Mouse (Mus musculus) midbrain, embryonic 16.5 days (tissue): Measurements from ENCODE around the gene Gmds. TPM values are rescaled to one million over a fixed set of nuclear protein-coding genes. Genes with fewer than 3 reads are reported as not detected.

Source experiments
- ATAC-seq: fragments of 200-750 bp; cut with Nextera tagmentation; 2 replicates; pipeline ENCODE4 v1.8.0; 2017; ENCODE audit warnings: moderate TSS enrichment
- H3K27ac ChIP-seq: fragments of 300-500 bp; sonication (generic); 2 replicates; pipeline ENCODE4 v1.5.1; 2014; ENCODE audit warnings: mild to moderate bottlenecking, low read length, mixed read lengths
- H3K27me3 ChIP-seq: fragments of 300-500 bp; sonication (generic); 2 replicates; pipeline ENCODE4 v1.6.1; 2014; ENCODE audit warnings: low read depth, low read length, mixed read lengths; ENCODE audit not compliant: control insufficient read depth, insufficient read depth
- H3K36me3 ChIP-seq: fragments of 300-500 bp; sonication (generic); 2 replicates; pipeline ENCODE4 v1.6.1; 2014; ENCODE audit warnings: mild to moderate bottlenecking, low read length, moderate library complexity, mixed read lengths; ENCODE audit not compliant: control insufficient read depth, insufficient read depth
- H3K4me1 ChIP-seq: fragments of 300-500 bp; sonication (generic); 2 replicates; pipeline ENCODE4 v1.6.1; 2014; ENCODE audit warnings: mild to moderate bottlenecking, low read length, mixed read lengths; ENCODE audit not compliant: control insufficient read depth, insufficient read depth
- H3K4me2 ChIP-seq: fragments of 300-500 bp; sonication (generic); 2 replicates; pipeline ENCODE4 v1.6.1; 2014; ENCODE audit warnings: mild to moderate bottlenecking, low read length, mixed read lengths
- H3K4me3 ChIP-seq: fragments of 300-500 bp; sonication (generic); 2 replicates; pipeline ENCODE4 v1.5.1; 2014; ENCODE audit warnings: low read depth, mild to moderate bottlenecking, low read length, moderate library complexity, mixed read lengths
- H3K9ac ChIP-seq: fragments of 300-500 bp; sonication (generic); 2 replicates; pipeline ENCODE4 v1.6.1; 2014; ENCODE audit warnings: low read depth, low read length, mixed read lengths
- H3K9me3 ChIP-seq: fragments of 300-500 bp; sonication (generic); replicated peaks from 2 replicates; pipeline ENCODE4 v1.6.1; 2014; ENCODE audit warnings: mild to moderate bottlenecking, low read length, mixed read lengths; ENCODE audit not compliant: control insufficient read depth, poor library complexity, severe bottlenecking
- WGBS: fragments of 180-500 bp; shearing (Covaris S2); extraction: QIAGEN DNeasy Blood & Tissue Kit; methylation state at CpG from one replicate; pipeline ENCODE4 v1.1.7; 2014; 5-methylcytosine and 5-hydroxymethylcytosine counted together
- polyA plus RNA-seq: library from polyadenylated mRNA; unstranded; fragments of >200 nt; fragmentation: Nextera tagmentation; extraction: Ambion mirVana; gene quantifications from 2 replicates; pipeline ENCODE4 v1.2.1, GENCODE M21; 2015

Gene Gmds
- polyA plus RNA-seq, result 34.8 and 34.9 TPM in 2 replicates

GRCm38 (mm10) chr13:32338513-32339365, at the start of gene Gmds:
TSS of gene Gmds (minus strand) at chr13:32338740.
- H3K36me3 ChIP-seq, result no peaks in the 10 kb centered on the region
- peak within 1 kb of the TSS; percentile 63 for H3K4me3 ChIP-seq
- H3K4me1 ChIP-seq, result peaks cover 12% of the 10 kb centered on the region
- H3K9me3 ChIP-seq, result no peaks in the 10 kb centered on the region
- 4% methylated on average over 38 of the region's 55 CpGs for WGBS
- H3K4me2 ChIP-seq, result peak within 1 kb of the TSS; percentile 83
- peak; percentile 100 for ATAC-seq
- peak within 1 kb of the TSS; percentile 78 for H3K27ac ChIP-seq
- no peaks in the 10 kb centered on the region for H3K27me3 ChIP-seq
- peak within 1 kb of the TSS; percentile 84 for H3K9ac ChIP-seq

GRCm38 (mm10) chr13:32385421-32386092, 47.0 kb upstream of the Gmds start:
- WGBS, result 74% methylated on average over 4 of the region's 4 CpGs
- ATAC-seq, result no peak
- no peak overlapping the region for H3K27ac ChIP-seq
- no peak overlapping the region for H3K4me2 ChIP-seq
- no peak overlapping the region for H3K9ac ChIP-seq
- H3K4me1 ChIP-seq, result no peaks in the 10 kb centered on the region
- H3K27me3 ChIP-seq, result no peaks in the 10 kb centered on the region
- H3K4me3 ChIP-seq, result no peak overlapping the region
- H3K36me3 ChIP-seq, result no peaks in the 10 kb centered on the region
- H3K9me3 ChIP-seq, result no peaks in the 10 kb centered on the region

GRCm38 (mm10) chr13:32382227-32383010, 43.9 kb upstream of the Gmds start:
- Histone ChIP-seq H3K9me3 (no peaks in the 10 kb centered on the region), H3K4me1 (no peaks in the 10 kb centered on the region), H3K9ac (no peak overlapping the region), H3K4me2 (no peak overlapping the region), H3K36me3 (no peaks in the 10 kb centered on the region), H3K4me3 (no peak overlapping the region), H3K27me3 (no peaks in the 10 kb centered on the region), H3K27ac (no peak overlapping the region)
- 87% methylated on average over 6 of the region's 6 CpGs for WGBS
- ATAC-seq, result no peak

GRCm38 (mm10) chr13:32378634-32379033, 40.1 kb upstream of the Gmds start:
- no peak for ATAC-seq
- no peak overlapping the region for H3K4me2 ChIP-seq
- H3K36me3 ChIP-seq, result no peaks in the 10 kb centered on the region
- WGBS, result 91% methylated on average over 1 of the region's 1 CpGs
- no peak overlapping the region for H3K27ac ChIP-seq
- H3K4me1 ChIP-seq, result no peaks in the 10 kb centered on the region
- H3K9me3 ChIP-seq, result no peaks in the 10 kb centered on the region
- H3K4me3 ChIP-seq, result no peak overlapping the region
- H3K27me3 ChIP-seq, result no peaks in the 10 kb centered on the region
- H3K9ac ChIP-seq, result no peak overlapping the region

- no peak overlapping the region for H3K9ac ChIP-seq
- WGBS, result 79% methylated on average over 2 of the region's 2 CpGs
- no peak overlapping the region for H3K4me3 ChIP-seq
- H3K4me1 ChIP-seq, result no peaks in the 10 kb centered on the region
- ATAC-seq, result no peak
- no peak overlapping the region for H3K27ac ChIP-seq
- H3K4me2 ChIP-seq, result no peak overlapping the region
- no peaks in the 10 kb centered on the region for H3K27me3 ChIP-seq
- no peaks in the 10 kb centered on the region for H3K36me3 ChIP-seq
- no peaks in the 10 kb centered on the region for H3K9me3 ChIP-seq
Observed at GRCm38 (mm10) chr13:32372531-32372883, 34.0 kb upstream of the Gmds start.

GRCm38 (mm10) chr13:32371874-32372530, 33.5 kb upstream of the Gmds start:
- Histone ChIP-seq H3K9me3 (no peaks in the 10 kb centered on the region), H3K27ac (no peak overlapping the region), H3K9ac (no peak overlapping the region), H3K27me3 (no peaks in the 10 kb centered on the region), H3K4me3 (no peak overlapping the region), H3K4me2 (no peak overlapping the region), H3K36me3 (no peaks in the 10 kb centered on the region), H3K4me1 (no peaks in the 10 kb centered on the region)
- 85% methylated on average over 4 of the region's 4 CpGs for WGBS
- no peak for ATAC-seq

- no peak for ATAC-seq
- Histone ChIP-seq H3K9me3 (no peaks in the 10 kb centered on the region), H3K4me3 (no peak overlapping the region), H3K27me3 (no peaks in the 10 kb centered on the region), H3K27ac (no peak overlapping the region), H3K9ac (no peak overlapping the region), H3K4me1 (no peaks in the 10 kb centered on the region), H3K36me3 (no peaks in the 10 kb centered on the region), H3K4me2 (no peak overlapping the region)
- 86% methylated on average over 7 of the region's 7 CpGs for WGBS
Observed at GRCm38 (mm10) chr13:32370751-32371150, 32.2 kb upstream of the Gmds start.

- no peak overlapping the region for H3K4me2 ChIP-seq
- H3K9ac ChIP-seq, result no peak overlapping the region
- 86% methylated on average over 1 of the region's 1 CpGs for WGBS
- H3K4me1 ChIP-seq, result no peaks in the 10 kb centered on the region
- no peak for ATAC-seq
- H3K9me3 ChIP-seq, result no peaks in the 10 kb centered on the region
- no peaks in the 10 kb centered on the region for H3K27me3 ChIP-seq
- H3K36me3 ChIP-seq, result no peaks in the 10 kb centered on the region
- H3K4me3 ChIP-seq, result no peak overlapping the region
- H3K27ac ChIP-seq, result no peak overlapping the region
Observed at GRCm38 (mm10) chr13:32370135-32370534, 31.6 kb upstream of the Gmds start.
